Mouse (Mus musculus): Measurements from ENCODE around the gene Actr5. TPM values are rescaled to one million over a fixed set of nuclear protein-coding genes. Genes with fewer than 3 reads are reported as not detected.

Actr5 gene
- 24.6 and 34.5 TPM in 2 replicates for total RNA-seq (2023)

GRCm38 (mm10) chr2:158624718-158625222 lies at the start of gene Actr5:
Actr5 (plus strand) TSS chr2:158624888.

GRCm38 (mm10) chr2:158610488-158611325 lies 14.0 kb upstream of the Actr5 start, which contains the start of gene Slc32a1:
Slc32a1 (plus strand) TSS chr2:158610767.

DNA sequence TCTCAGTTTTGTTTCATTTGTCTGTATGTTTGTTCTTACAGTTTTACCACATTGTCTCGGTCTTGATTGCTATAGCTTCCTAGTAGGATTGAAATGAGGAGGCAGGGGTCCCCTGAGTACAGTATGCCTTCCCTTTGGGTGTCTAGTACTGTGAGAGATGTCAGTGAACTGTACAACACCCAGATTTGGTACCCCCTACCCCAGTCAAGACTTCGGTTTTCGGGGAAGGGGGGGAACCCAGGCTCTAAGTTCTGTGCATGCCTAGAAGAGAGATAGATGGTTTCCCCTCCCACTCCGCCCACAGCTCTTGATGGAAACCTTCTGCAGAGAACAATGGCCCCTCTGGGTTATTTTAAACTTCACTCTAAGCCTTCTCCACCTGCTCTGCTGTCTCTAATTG lies 40.4 kb downstream of the Actr5 start, which contains the start of gene Ppp1r16b:
TSS of gene Ppp1r16b (plus strand) at position 301 of the 400 bp plus-strand sequence.

Other genes starting within 250 kb of the Actr5 start
- not detected in 2 replicates for gene Snhg11, start 249.2 kb upstream of the Actr5 start, total RNA-seq (2023)
- gene Ralgapb, start 215.0 kb upstream of the Actr5 start, total RNA-seq (2023): 38.8 and 56.2 TPM in 2 replicates
- gene Adig, start 122.3 kb upstream of the Actr5 start, total RNA-seq (2023): not detected in 2 replicates
- not detected in 2 replicates for gene Arhgap40, start 112.1 kb upstream of the Actr5 start, total RNA-seq (2023)
- 0.38 and 0.41 TPM in 2 replicates for gene Slc32a1, start 14.1 kb upstream of the Actr5 start, total RNA-seq (2023)
- 2.0 and 3.2 TPM in 2 replicates for gene Ppp1r16b, start 40.5 kb downstream of the Actr5 start, total RNA-seq (2023)
- 7.9 and 8.2 TPM in 2 replicates for gene Fam83d, start 143.2 kb downstream of the Actr5 start, total RNA-seq (2023)
- 6.1 and 13.0 TPM in 2 replicates for gene Dhx35, start 169.9 kb downstream of the Actr5 start, total RNA-seq (2023)